Mouse (Mus musculus) heart, postnatal 0 days (tissue): ENCODE results near the gene Gm37240. TPM values are rescaled to one million over a fixed set of nuclear protein-coding genes. Genes with fewer than 3 reads are reported as not detected.

ENCODE experiments used
- ATAC-seq: fragments of 200-750 bp; cut with Nextera tagmentation; 2 replicates; pipeline ENCODE4 v1.8.0; 2017; ENCODE audit warnings: low read depth, moderate number of reproducible peaks, moderate library complexity; ENCODE audit not compliant: insufficient read depth
- DNase-seq: peaks from one replicate; pipeline ENCODE4 v3.0.0-alpha.2; 2016; ENCODE audit warnings: low spot score
- H3K27ac ChIP-seq: fragments of 300-500 bp; sonication (generic); 2 replicates; pipeline ENCODE4 v1.5.1; 2014; ENCODE audit warnings: low read depth, mild to moderate bottlenecking
- H3K27me3 ChIP-seq: fragments of 300-500 bp; sonication (generic); 2 replicates; pipeline ENCODE4 v1.6.1; 2014; ENCODE audit warnings: low read length, mixed read lengths; ENCODE audit not compliant: control insufficient read depth, insufficient read depth
- H3K36me3 ChIP-seq: fragments of 300-500 bp; sonication (generic); replicated peaks from 2 replicates; pipeline ENCODE4 v1.6.1; 2014; ENCODE audit warnings: low read length, mixed read lengths; ENCODE audit not compliant: control insufficient read depth, insufficient read depth
- H3K4me1 ChIP-seq: fragments of 300-500 bp; sonication (generic); 2 replicates; pipeline ENCODE4 v1.6.1; 2014; ENCODE audit warnings: antibody characterized with exemption; ENCODE audit not compliant: control insufficient read depth, insufficient read depth
- H3K4me2 ChIP-seq: fragments of 300-500 bp; sonication (generic); 2 replicates; pipeline ENCODE4 v1.6.1; 2014; ENCODE audit warnings: low read depth, mild to moderate bottlenecking, low read length, moderate library complexity
- H3K4me3 ChIP-seq: fragments of 300-500 bp; sonication (generic); 2 replicates; pipeline ENCODE4 v1.5.1; 2014; ENCODE audit warnings: low read depth, low read length
- H3K9ac ChIP-seq: fragments of 300-500 bp; sonication (generic); replicated peaks from 2 replicates; pipeline ENCODE4 v1.6.1; 2014; ENCODE audit warnings: low read depth, low read length, mixed read lengths
- H3K9me3 ChIP-seq: fragments of 300-500 bp; sonication (generic); replicated peaks from 2 replicates; pipeline ENCODE4 v1.6.1; 2016; ENCODE audit warnings: low read length; ENCODE audit not compliant: control insufficient read depth
- CTCF ChIP-seq: IDR thresholded peaks from 2 replicates; pipeline ENCODE4 v1.5.1; 2016; ENCODE audit warnings: antibody characterized with exemption, control low read depth, low read depth
- EP300 ChIP-seq: IDR thresholded peaks from 2 replicates; pipeline ENCODE4 v1.6.1; 2016; ENCODE audit warnings: antibody characterized with exemption, low read depth
- WGBS: fragments of 180-500 bp; shearing (Covaris S2); extraction: QIAGEN DNeasy Blood & Tissue Kit; methylation state at CpG from one replicate; pipeline ENCODE4 v1.1.7; 2014; 5-methylcytosine and 5-hydroxymethylcytosine counted together
- polyA plus RNA-seq: library from polyadenylated mRNA; unstranded; fragments of >200 nt; fragmentation: Nextera tagmentation; extraction: Ambion mirVana; gene quantifications from 2 replicates; pipeline ENCODE4 v1.2.1, GENCODE M21; 2015
- total RNA-seq: library from RNA; depleted of rRNA; stranded (reverse); fragments of >200 nt; gene quantifications from 2 replicates; pipeline ENCODE4 v1.2.3, GENCODE M21; 2014; ENCODE audit warnings: low replicate concordance

The Gm37240 gene
- total and polyA plus RNA-seq, 2 experiments from 2014 or later: 21.7 to 72.1 TPM

DNA sequence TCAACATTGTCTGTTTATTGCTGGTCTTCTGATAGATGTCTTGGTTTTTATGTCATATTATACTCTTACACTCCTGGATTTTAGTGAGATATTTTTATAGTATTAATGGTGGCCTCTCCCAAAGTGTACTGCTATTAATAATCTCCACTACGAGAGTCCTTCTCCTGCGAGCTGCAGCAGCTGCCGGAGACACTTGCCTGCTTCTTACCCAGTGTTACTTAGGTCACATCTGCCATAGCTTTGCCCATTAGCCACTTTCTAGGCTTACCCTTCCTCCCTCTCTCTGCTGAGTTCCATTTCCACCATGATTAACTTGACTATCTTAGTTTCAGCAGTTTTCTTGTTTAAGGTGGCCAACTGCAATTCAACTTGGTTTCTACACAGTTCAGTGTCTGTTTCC, 956.6 kb downstream of the Gm37240 start:
- Histone ChIP-seq H3K27me3 (no peaks in the 10 kb centered on the region), H3K4me1 (0 out of 2 replicates have a peak, but pooled peaks cover 2% of the 10 kb centered on the region), H3K4me3 (no peak overlapping the region), H3K27ac (no peak overlapping the region), H3K36me3 (no peaks in the 10 kb centered on the region), H3K9me3 (no peaks in the 10 kb centered on the region), H3K9ac (no peak overlapping the region), H3K4me2 (no peak overlapping the region)
- TF ChIP-seq EP300 (no peak), CTCF (no peak)
- DNase-seq (no peak), ATAC-seq (no peak)
- WGBS: 41% methylated on average over 3 of the region's 3 CpGs

DNA sequence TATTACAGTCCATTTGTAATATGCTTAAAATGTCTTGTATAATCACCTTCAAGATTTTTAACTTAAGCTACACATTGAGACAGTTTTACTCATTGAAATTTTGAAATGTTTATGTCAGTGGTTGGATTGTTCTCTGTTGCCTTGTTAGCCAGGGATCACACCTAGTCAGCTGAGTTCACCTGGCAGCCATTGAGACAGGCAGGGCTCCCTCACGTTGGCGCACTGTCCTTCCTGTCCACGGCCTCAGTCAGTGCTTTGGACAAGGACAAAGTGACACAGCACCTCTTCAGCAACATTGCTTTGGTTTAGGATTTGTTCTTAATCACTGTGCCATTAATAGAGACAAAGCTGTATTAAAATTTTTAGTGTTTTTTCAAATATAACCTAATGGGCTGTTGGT, 958.1 kb downstream of the Gm37240 start:
- Histone ChIP-seq H3K27ac (no peak overlapping the region), H3K9me3 (no peaks in the 10 kb centered on the region), H3K4me1 (peaks cover 2% of the 10 kb centered on the region; the same call in 1 of the 2 replicates), H3K36me3 (no peaks in the 10 kb centered on the region), H3K4me3 (no peak overlapping the region), H3K4me2 (no peak overlapping the region), H3K9ac (no peak overlapping the region), H3K27me3 (no peaks in the 10 kb centered on the region)
- WGBS: 81% methylated on average over 3 of the region's 3 CpGs
- no peak for TF ChIP-seq EP300
- TF ChIP-seq CTCF: no peak
- DNase-seq (no peak), ATAC-seq (no peak)

GRCm38 (mm10) chr3:84927901-84928300, 959.4 kb downstream of the Gm37240 start:
- TF ChIP-seq EP300 (no peak), CTCF (no peak)
- Histone ChIP-seq H3K27me3 (no peaks in the 10 kb centered on the region), H3K4me3 (no peak overlapping the region), H3K36me3 (no peaks in the 10 kb centered on the region), H3K27ac (no peak overlapping the region), H3K9me3 (no peaks in the 10 kb centered on the region), H3K9ac (no peak overlapping the region), H3K4me2 (no peak overlapping the region), H3K4me1 (peaks cover 13% of the 10 kb centered on the region; the same call in 1 of the 2 replicates)
- ATAC-seq (no peak), DNase-seq (no peak)
- WGBS: 96% methylated on average over 2 of the region's 2 CpGs

DNA sequence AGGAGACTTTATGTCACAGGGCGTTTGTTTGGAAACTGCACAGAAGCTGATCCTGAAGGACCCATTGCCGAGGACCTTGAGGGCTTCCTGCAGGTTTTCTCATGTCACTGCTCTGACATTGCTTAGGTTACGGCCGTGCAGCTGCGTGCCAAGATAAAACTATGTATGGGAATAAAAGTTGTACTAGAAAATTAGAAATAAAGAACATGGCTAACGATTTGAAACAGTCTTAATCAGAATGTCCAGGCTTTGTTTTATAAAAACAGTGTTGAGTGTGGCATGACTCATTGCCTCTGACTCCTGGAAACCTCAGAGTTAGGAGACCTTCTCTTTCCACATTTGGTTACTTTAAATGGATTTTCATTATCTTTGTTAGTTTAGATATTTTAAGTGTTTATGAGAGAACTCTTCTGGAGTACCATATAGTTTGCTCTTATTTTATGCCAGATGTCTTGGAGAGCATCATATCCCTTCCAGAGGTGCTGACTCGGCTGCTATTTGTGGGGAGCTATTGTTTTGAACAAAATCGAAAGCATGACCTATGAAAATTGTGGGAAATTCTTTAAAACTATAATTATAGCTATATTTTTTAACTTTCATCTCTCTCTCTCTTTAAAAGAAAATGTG, 960.0 kb downstream of the Gm37240 start:
- TF ChIP-seq EP300: no peak
- TF ChIP-seq CTCF: no peak
- Histone ChIP-seq H3K9me3 (no peaks in the 10 kb centered on the region), H3K27me3 (no peaks in the 10 kb centered on the region), H3K4me3 (peak overlapping the region; percentile 42), H3K9ac (no peak overlapping the region), H3K4me1 (peaks cover 13% of the 10 kb centered on the region; the same call in 1 of the 2 replicates), H3K27ac (no peak overlapping the region), H3K36me3 (no peaks in the 10 kb centered on the region), H3K4me2 (peak overlapping the region; percentile 57)
- WGBS: 60% methylated on average over 8 of the region's 8 CpGs
- DNase-seq (no peak), ATAC-seq (no peak)

DNA sequence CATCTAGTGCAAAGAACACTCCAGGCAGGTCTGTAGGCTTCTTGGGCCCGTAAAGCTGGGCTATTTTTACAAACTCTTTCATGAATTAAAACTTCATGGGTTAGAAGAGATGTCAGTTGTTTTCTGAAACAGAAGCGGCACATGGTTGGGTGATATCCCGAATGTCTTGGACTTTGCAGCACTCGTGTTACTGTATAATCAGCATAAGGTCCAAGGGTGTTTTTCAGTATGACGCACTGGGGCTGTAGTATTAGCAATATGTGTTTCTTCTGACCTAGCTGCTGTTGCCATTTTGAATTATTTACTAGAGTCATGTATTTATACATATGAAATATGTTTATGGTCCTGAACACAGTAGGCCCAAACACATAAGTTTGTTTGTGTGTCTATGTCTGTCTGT, 961.2 kb downstream of the Gm37240 start:
- 61% methylated on average over 5 of the region's 5 CpGs for WGBS
- no peak for ATAC-seq
- no peak for TF ChIP-seq CTCF
- no peak for TF ChIP-seq EP300
- no peaks in the 10 kb centered on the region for H3K36me3 ChIP-seq
- H3K4me3 ChIP-seq: peak overlapping the region; percentile 42
- no peaks in the 10 kb centered on the region for H3K27me3 ChIP-seq
- H3K4me1 ChIP-seq: peaks cover 11% of the 10 kb centered on the region; the same call in 1 of the 2 replicates
- H3K9ac ChIP-seq: peak overlapping the region; percentile 54
- DNase-seq: no peak
- no peaks in the 10 kb centered on the region for H3K9me3 ChIP-seq
- peak overlapping the region; percentile 57 for H3K4me2 ChIP-seq
- peak overlapping the region; percentile 85 for H3K27ac ChIP-seq

DNA sequence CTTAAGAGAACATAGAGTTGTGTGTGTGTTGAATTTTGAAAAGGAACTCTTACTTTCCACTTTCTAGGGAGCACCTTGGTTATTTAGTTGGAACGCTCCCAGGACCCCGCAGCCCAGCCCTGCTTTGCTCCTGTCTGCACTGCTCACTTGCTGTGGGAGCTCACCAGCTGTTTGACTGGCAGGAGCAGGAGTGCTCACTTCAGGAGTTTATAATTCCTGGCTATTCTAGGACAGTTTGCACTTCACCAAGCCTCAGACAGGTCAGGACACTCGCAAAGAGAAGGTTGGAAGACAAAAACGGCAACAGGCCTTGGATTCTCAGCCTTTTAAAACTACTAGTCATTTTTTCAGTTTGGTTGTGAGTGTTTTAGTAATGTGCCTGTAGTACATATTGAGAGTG, 962.1 kb downstream of the Gm37240 start:
- ATAC-seq: peak; percentile 86
- TF ChIP-seq CTCF: no peak
- no peak for TF ChIP-seq EP300
- Histone ChIP-seq H3K9me3 (no peaks in the 10 kb centered on the region), H3K4me3 (peak overlapping the region; percentile 42), H3K4me1 (peaks cover 11% of the 10 kb centered on the region; the same call in 1 of the 2 replicates), H3K27ac (peak overlapping the region; percentile 85), H3K4me2 (peak overlapping the region; percentile 57), H3K27me3 (no peaks in the 10 kb centered on the region), H3K9ac (peak overlapping the region; percentile 54), H3K36me3 (no peaks in the 10 kb centered on the region)
- DNase-seq: peak; percentile 79
- 41% methylated on average over 4 of the region's 4 CpGs for WGBS
